9 mouse cellular contexts compared by ENCODE assay signal in genomic region chr2:37380189-37380588, GRCm38 (mm10). TPM values are rescaled to one million over a fixed set of nuclear protein-coding genes. Genes with fewer than 3 reads are reported as not detected.
A peak's percentile ranks its signal among the peaks of the same experiment; 100 is the strongest.
DNase-seq lines count a peak whose midpoint lies in the region; ATAC-seq lines count a peak whose summit lies in the region.
"Had no signal": no experiment of that assay in that cellular context is flagged by ENCODE, and none has a peak within 500 bp of the region (broad histone marks: within the 10 kb centered on the region; RNA-seq: fewer than 3 reads in every experiment).

No protein-coding gene starts in this region.

- no peak overlapping the region for H3K4me3 ChIP-seq in kidney, embryonic 15.5 days (replicated peaks)
- no peak overlapping the region for H3K4me3 ChIP-seq in midbrain, embryonic 16.5 days (ENCODE audit: low read depth, low read length)
- H3K4me3 ChIP-seq: midbrain, embryonic 12.5 days had no signal

- no peak overlapping the region for H3K4me2 ChIP-seq in kidney, embryonic 15.5 days
- no peak overlapping the region for H3K4me2 ChIP-seq in midbrain, embryonic 16.5 days (ENCODE audit: low read length)
- H3K4me2 ChIP-seq: midbrain, embryonic 12.5 days had no signal

- H3K4me1 ChIP-seq in kidney, embryonic 15.5 days: no peaks in the 10 kb centered on the region
- no peaks in the 10 kb centered on the region for H3K4me1 ChIP-seq in midbrain, embryonic 16.5 days (ENCODE audit: control insufficient read depth, insufficient read depth, low read length)
- H3K4me1 ChIP-seq: midbrain, embryonic 12.5 days had no signal

- H3K27me3 ChIP-seq in kidney, embryonic 15.5 days: no peaks in the 10 kb centered on the region
- no peaks in the 10 kb centered on the region for H3K27me3 ChIP-seq in midbrain, embryonic 16.5 days (ENCODE audit: control insufficient read depth, insufficient read depth, low read depth, low read length)
- H3K27me3 ChIP-seq in splenic B cell, adult 2 months (ENCODE audit: control insufficient read depth, insufficient read depth, low read length, poor library complexity, severe bottlenecking): no peaks in the 10 kb centered on the region
- H3K27me3 ChIP-seq: midbrain, embryonic 12.5 days had no signal

- no peak overlapping the region for H3K27ac ChIP-seq in kidney, embryonic 15.5 days
- H3K27ac ChIP-seq in midbrain, embryonic 16.5 days (ENCODE audit: low read length): no peak overlapping the region
- H3K27ac ChIP-seq: midbrain, embryonic 12.5 days had no signal

- WGBS in kidney, embryonic 15.5 days: 65% methylated on average over 2 of the region's 2 CpGs
- whole genome bisulfite sequencing in midbrain, embryonic 16.5 days: 67% methylated on average over 2 of the region's 2 CpGs

- intact Hi-C loops in left cerebral cortex, postnatal 10 days (cut with DNase I): no loop called here

- H3K9ac ChIP-seq in kidney, embryonic 15.5 days: no peak overlapping the region
- H3K9ac ChIP-seq in midbrain, embryonic 16.5 days (ENCODE audit: low read depth, low read length): no peak overlapping the region
- H3K9ac ChIP-seq: midbrain, embryonic 12.5 days had no signal

- H3K36me3 ChIP-seq in kidney, embryonic 15.5 days: peaks cover 70% of the 10 kb centered on the region
- peaks cover 24% of the 10 kb centered on the region for H3K36me3 ChIP-seq in midbrain, embryonic 16.5 days (ENCODE audit: control insufficient read depth, insufficient read depth, low read length)
- H3K36me3 ChIP-seq in splenic B cell, adult 2 months (ENCODE audit: control insufficient read depth, insufficient read depth, low read length, poor library complexity, severe bottlenecking): peaks cover 5% of the 10 kb centered on the region; the same call in 1 of the 2 replicates

- no peak for ATAC-seq in kidney, embryonic 15.5 days (replicated peaks; ENCODE audit: low FRiP score)
- peak; percentile 83 to 88 for ATAC-seq in hematopoietic stem cell, adult 5-6 weeks (replicated peaks in 1 of 2; ENCODE audit: insufficient read depth in 1 of 2, low FRiP score in 2 of 2, low TSS enrichment in 1 of 2, low read depth in 1 of 2, poor library complexity in 2 of 2, severe bottlenecking in 2 of 2)
- ATAC-seq in midbrain, embryonic 16.5 days: 0 out of 2 replicates have a peak, but pooled peaks have one; percentile 51

- DNase-seq in kidney, adult 18-20 months: peak; percentile 55
- peak; percentile 76 for DNase-seq in ZHBTc4 (ENCODE audit: low read depth, low spot score)
- peak; percentile 70 for DNase-seq in embryo, embryonic 10 days (ENCODE audit: low spot score)
- DNase-seq in left cerebral cortex, postnatal 10 days (ENCODE audit: extremely low spot score in 1 of 2, low spot score in 2 of 2): peak; percentile 39 to 52
- peak; percentile 82 for DNase-seq in splenic B cell, adult 2 months (ENCODE audit: low read depth, low spot score)

- no peaks in the 10 kb centered on the region for H3K9me3 ChIP-seq in kidney, embryonic 15.5 days (replicated peaks)
- H3K9me3 ChIP-seq in midbrain, embryonic 16.5 days (replicated peaks; ENCODE audit: control insufficient read depth, low read length, poor library complexity, severe bottlenecking): no peaks in the 10 kb centered on the region
- H3K9me3 ChIP-seq: midbrain, embryonic 12.5 days had no signal

RNA-seq across cellular contexts. Expression of gene Pdcl, which starts 21.1 kb away (rescaled TPM):
- 46.2 and 51.6 TPM in 2 replicates for polyA plus RNA-seq in kidney, embryonic 15.5 days (2015; fragmentation: Nextera tagmentation; extraction: Ambion mirVana)
- total RNA-seq in hematopoietic stem cell, adult 5-6 weeks (2017): 86.7 and 102 TPM in 2 replicates
- 10 to 100 TPM; 26.4 to 27.5 TPM for total RNA-seq in left cerebral cortex, postnatal 10 days (2021)
- polyA plus RNA-seq in midbrain, embryonic 16.5 days (2015; fragmentation: Nextera tagmentation; extraction: Ambion mirVana): 50.2 and 57.0 TPM in 2 replicates

RNA-seq across cellular contexts. Expression of gene Rc3h2, which starts 42.5 kb away (rescaled TPM):
- 14.2 and 15.6 TPM in 2 replicates for polyA plus RNA-seq in kidney, embryonic 15.5 days (2015; fragmentation: Nextera tagmentation; extraction: Ambion mirVana)
- total RNA-seq in hematopoietic stem cell, adult 5-6 weeks (2017): 46.2 and 64.5 TPM in 2 replicates
- 10 to 100 TPM; 91.1 to 93.3 TPM for total RNA-seq in left cerebral cortex, postnatal 10 days (2021)
- 18.0 and 20.5 TPM in 2 replicates for polyA plus RNA-seq in midbrain, embryonic 16.5 days (2015; fragmentation: Nextera tagmentation; extraction: Ambion mirVana)

RNA-seq across cellular contexts. Expression of gene Olfr368, which starts 53.9 kb away (rescaled TPM):
- polyA plus RNA-seq in kidney, embryonic 15.5 days (2015; fragmentation: Nextera tagmentation; extraction: Ambion mirVana): not detected in 2 replicates
- not detected in 2 replicates for total RNA-seq in hematopoietic stem cell, adult 5-6 weeks (2017)
- not detected for total RNA-seq in left cerebral cortex, postnatal 10 days (2021)
- not detected in 2 replicates for polyA plus RNA-seq in midbrain, embryonic 16.5 days (2015; fragmentation: Nextera tagmentation; extraction: Ambion mirVana)
- polyA plus RNA-seq: midbrain, embryonic 12.5 days had no signal
